Mouse (Mus musculus) cerebellum, adult 8-10 months (tissue): ENCODE measurements around the gene Cd160.

Experiments used
- DNase-seq: peaks from one replicate; pipeline ENCODE4 v3.0.0; 2022

Cd160 gene

DNA sequence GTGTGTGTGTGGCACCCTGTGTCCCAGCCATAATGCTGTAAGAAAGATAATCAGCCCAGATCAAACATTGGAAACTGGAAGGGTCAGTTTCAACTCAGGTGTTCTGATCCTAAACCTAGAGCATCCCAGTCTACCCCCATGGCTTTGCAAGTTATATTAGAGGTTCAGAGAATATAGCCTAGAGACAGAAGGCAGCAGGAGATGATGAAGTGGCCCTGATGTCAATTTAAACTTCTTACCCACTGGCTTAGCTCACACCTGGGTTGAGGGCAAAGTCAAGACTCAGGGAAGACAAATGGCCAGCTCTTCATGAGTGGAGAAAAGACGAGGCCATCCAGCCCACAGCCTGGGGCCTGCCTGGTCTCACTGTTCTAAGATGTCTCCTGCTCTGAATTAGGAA, at the start of gene Cd160, which contains the start of gene Pdzk1:
TSS of gene Cd160 (minus strand) at position 368 of the 400 bp plus-strand sequence.
TSS of gene Pdzk1 (plus strand) at position 301 of the 400 bp plus-strand sequence.
- no peak for DNase-seq

DNA sequence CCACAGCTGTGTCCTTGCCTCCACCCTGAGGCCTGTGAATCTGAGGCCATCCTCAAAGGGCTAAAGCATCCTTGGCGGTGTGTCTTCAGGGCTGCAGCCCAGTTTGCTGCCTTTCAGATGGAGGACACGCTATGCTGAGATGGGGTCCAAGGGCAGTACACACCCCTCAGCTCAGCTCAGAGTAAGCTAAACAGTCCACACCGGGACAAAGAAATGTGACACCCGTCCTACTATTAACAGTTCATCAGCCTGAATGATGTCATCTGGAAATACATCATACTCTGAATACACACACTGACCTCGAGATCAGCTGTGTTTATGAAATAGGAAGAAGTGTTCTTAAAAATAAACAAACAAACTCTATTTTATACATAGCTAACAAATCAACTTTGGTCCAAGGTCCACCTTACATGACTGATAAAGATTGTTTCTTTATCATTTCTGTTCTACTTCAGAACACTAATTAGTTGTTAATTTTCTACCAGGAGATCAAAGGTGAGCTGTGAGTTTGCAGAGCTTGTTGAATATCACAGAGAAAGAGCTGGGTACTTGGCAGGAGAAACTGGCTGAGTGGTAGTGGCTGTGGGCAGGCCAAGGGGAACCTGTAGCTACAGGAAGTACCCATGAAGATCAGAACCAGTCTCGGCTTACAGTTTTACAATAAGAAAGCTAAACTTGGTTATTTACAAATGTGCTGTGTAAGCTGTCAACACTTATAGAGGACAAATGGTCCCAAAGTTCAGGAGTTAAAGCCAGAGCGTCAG, 45.8 kb upstream of the Cd160 start:
- DNase-seq, result no peak

DNA sequence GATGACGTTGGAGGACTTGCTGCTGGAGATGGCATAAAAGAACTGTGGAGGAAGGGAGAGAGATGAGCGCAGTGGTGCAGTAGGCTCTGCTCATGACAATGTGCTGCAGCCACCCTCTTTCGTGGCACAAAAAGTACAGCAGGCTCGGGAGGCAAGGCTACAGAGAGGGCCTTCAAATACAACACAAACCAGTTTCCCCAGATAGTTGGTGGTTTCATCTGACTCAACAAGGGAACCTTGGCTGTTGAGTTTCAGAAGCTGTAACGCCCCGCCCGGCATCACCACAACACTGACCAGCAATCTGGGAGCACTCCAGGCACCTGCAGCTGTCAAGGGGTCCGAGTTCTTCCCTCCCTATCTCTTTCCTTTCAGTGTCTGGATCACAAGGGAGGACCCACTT, 43.4 kb upstream of the Cd160 start:
- DNase-seq, result no peak

DNA sequence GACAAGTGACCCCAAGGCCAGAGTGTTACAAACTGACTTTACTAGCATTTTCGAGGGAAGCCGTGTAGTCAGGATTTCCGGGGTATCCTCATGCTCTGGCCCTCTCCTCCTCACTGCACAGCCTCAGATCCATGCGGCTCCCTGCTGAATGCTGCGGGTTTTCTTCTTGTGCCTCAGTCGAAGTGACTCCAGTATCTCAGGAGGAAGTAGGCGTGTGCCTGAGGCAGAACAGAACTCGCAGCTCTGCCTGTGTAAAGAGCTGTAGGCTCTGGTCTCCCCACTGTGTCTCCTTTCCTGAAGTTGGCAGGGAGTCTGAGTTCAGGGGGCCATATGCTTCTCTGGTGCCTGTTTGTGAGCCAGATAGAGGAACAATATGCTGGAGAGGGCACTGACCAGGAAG, 41.9 kb upstream of the Cd160 start:
- DNase-seq, result no peak

DNA sequence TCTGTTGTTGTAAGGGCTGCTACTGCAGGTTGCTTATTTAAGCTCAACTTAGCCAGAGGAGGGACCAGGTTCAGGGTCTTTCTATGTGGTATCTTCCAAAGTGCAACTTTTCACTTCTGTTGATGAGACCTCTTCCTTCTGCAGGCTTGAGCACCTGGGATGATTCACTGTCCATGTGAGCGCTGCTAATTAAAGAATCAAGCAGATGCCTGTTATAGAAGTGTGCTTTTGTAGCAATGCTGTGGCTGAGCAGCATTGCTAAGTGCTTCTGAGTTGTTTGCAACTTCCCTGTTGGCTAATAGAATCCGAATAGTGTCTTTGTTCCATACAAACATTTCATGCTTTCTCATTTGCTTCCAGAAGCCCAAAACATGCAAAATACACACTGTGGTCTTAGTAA, 41.1 kb upstream of the Cd160 start:
- no peak for DNase-seq

DNA sequence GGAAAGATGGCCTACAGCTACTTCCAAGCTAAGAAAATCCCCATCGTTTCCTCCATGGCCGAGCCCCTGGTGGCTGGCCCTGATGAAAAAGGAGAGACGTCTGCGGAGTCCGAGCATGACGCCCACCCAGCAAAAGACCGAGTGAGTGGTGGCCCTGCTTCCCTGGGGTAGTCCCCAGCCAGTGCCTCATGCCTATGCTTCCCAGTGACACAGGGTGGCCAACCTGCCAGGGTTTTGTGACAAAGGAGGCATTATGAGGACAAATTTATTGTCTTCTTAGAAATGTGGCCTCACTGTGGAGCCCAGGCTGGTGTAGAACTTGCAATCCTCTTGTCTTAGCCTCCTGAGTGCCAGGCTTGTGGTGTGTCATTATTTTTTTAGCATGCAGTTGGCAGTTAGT, 39.9 kb upstream of the Cd160 start:
- DNase-seq, result no peak

DNA sequence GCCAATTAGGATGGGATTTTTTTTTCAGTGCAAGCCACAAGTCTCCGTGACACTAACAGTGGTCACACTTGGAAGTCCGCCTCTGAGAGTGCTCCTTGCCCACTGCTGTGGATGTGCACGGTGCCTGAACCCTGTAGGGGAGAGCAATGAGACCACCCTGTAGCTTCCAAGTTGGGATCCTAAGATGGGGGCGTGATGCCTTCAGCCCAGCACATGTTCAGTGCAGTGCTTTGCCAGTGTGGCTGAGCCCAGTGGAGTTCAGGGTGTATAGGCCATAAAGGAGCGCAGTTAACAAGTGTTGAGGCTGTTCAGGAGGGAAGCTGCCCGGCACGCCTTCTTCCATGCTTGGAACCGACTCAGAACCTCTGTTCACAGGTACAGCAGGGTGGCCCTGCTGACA, 39.4 kb upstream of the Cd160 start:
- no peak for DNase-seq

DNA sequence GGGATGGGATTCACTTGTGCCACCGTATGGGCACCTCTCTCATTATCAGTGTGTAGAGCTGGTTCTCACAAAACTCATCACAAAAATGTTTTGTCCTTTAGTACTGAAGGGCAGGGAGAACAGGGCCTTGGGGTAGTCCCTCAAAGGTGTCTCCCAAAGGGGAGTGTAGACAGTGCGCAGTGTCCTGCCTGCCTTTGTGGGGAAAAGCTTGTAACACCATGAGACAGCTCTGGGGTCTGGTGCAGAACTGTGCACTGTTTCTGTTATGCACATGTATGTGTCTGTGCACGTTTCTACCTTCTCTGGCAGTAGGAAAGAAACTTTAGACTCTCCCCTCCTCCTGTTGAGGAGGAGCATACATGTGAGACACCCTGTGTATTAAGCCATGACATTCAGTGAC, 38.7 kb upstream of the Cd160 start:
- DNase-seq, result no peak

DNA sequence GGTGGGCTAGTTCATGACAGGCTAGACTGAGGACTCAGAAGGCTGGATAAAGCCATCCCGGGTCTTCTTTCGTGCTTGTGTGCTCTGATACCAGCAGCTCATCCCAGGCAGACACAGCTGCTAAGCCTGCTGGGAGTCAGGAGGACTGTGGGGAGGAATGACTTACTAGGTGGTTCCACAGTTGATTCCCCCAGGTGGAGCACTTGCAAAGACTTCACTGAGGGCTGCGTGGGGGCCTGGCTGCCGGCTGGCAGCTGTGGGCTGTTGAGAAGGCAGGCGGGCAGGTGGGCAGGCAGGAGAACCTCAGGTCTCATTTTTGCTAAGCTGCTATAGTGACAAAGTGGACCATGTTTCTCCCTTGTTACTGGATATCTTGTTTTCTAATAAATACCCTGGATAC, 31.3 kb upstream of the Cd160 start:
- DNase-seq, result no peak

DNA sequence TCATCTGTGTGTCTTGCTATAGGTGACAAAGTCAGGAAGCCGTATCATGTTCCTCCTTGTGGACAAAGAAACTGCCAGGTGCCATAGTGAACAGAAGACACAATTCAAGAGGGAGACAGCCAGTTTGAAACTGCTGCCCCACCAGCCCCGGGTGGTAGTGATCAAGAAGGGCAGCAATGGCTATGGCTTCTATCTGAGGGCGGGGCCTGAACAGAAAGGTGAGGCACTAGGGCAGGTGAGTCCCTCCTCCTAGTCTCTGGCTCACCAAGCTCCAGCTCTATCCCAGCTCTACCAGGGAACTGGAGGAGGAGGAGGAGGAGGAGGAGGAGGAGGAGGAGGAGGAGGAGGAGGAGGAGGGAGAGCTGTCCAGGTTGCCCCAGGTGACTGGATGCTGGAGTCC, 26.7 kb upstream of the Cd160 start:
- no peak for DNase-seq

DNA sequence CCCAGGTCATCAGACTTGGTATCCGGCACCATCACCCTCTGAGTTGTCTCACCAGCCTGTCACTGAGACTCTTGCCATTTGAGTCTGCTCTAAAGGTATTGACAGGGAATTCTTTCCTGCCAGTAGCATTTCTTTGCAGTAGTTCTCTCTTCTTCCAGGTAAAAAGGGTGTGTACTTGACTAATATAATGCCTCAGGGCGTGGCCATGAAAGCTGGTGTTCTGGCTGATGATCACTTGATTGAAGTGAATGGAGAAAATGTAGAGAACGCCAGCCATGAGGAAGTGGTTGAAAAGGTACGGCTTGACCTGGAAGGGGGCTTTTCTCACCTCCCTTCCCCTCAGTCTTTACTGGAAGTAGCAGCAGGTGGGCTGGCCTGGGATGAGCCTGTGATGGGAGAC, 25.2 kb upstream of the Cd160 start:
- no peak for DNase-seq

DNA sequence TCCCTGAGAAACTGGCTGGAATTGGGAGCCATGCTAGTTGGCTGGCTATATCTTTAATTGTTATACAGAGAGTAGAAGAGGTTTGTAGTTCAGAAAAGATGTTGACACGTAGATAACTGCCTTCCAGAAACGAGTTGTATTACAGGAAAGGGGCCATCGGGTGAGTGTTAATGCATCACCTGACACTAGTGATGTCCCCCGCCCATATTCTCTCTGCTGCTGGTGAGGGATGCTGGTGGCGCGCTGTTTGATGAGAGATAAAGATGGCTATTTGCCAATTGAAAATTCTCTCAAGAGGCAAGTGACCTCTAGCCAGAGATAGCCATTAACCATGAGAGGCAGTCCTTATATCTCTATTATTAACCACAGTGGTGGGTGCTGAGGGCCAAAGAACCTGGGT, 23.4 kb upstream of the Cd160 start:
- DNase-seq, result no peak

DNA sequence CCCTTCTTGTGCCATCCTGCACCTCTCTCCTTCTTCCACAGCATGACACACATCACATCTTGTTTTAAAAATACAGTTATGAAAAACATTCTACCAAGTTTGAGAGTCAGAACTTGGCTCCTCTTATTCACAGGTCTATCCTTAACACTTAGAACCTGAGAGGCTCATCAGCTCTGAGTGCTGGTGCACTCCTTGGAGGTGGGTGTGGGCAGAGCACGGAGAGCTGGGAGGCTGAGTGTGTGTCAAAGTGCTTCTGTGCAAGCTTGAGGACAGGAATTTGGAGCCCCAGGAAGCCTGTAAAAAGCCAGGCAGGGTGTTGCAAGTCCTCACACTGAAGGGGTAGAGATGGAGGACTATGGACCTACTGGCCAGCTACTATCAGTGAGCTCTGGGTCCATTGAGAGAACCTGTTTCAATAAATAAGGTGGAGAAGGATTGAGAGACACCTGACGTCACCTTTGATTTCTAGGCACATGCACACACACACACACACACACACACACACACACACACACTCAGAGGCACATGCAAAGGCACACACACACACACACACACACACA, 20.1 kb upstream of the Cd160 start:
- DNase-seq, result no peak

DNA sequence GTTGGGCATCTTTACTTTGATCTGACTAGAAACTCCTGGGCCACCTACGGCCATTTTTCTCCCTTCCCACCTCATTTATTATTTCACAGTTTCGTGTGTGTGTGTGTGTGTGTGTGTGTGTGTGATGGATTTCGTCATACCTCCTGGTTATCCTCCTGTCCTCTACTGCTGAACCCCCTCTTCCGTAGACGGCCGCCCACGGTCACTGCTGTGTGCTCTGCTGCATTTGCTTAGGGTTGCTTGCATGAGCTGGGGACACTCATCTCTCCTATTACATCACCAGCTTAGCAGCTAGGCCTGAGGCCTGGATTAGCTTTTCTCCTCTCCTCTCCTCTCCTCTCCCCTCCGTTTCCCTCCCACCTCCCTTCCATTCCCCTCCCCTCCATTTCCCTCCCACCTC, 19.3 kb upstream of the Cd160 start:
- no peak for DNase-seq

DNA sequence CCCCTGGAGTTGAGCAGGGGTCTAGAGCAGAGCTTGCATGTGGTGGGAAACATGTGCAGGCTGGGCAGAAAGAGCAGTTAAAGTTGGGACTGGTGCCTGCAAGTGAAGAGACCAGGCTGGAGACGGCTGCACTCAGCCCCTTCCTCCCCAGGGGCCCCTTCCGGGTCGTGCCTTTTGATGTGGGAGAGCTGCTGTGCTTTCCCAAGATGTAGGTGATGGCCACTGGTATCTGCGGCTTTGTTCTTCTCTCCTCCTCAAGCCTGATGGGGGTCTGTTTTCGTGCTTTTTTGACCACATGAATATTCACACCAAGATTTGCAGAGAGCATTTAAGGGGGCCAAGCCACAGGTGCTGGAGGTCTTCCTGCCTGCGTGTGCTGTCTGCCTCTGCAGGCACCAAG, 18.5 kb upstream of the Cd160 start:
- no peak for DNase-seq

DNA sequence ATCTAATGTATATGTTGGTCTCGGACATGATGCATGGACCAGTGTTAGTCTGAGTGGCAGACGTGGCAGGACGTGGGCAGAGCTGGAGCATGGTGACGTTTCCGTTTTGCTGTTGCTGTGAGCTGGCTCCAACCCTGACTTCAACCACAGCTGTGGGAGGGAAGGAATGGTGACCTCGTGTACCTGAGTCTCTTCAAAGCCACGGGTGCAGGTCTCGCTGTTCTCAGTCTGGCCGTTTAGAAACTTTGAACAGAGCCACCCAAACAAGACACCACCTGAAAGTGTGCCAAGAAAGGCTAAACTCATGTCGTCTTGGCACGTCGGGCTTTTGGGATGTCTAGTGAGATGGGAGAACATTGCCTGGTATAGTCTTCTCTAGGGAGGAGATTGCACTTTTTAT, 17.8 kb upstream of the Cd160 start:
- no peak for DNase-seq

DNA sequence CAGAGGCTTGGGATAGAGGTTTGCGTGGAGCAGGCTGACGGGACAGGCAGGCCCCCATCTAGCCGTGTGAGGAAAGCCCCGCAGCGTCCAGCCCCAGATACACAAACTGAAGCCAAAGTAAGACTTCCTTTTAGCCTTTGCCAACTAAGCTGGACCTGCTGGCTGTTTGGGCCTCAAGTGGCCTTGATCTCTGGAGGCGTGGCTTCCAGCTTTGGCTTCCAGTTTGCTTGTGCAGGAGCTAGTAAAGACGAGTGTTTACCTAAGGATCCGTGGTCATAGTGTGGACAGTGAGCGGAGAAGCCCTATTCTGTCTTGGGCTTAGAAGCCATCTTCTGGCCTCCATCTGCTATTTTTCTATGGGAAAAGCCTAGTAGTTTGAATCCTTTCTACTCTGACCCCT, 16.7 kb upstream of the Cd160 start:
- no peak for DNase-seq

DNA sequence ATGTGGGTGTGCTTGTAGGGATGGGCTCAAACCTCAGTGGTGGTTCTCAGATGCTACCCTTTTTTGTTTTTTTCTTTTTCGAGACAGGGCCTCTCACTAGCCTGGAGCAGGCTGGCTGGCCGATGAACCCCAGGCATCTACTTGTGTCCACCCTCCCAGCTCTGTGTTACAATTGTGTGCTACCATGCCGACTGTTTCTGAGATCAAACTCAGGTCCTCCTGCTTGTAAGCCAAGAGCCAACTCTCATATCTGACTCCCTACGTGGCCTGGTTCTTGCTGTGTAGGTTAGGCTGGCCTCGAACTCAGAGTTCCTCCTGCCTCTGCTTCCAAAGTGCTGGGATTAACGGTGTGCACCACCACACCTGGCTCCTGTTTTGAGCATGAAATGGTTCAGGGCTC, 16.0 kb upstream of the Cd160 start:
- no peak for DNase-seq

DNA sequence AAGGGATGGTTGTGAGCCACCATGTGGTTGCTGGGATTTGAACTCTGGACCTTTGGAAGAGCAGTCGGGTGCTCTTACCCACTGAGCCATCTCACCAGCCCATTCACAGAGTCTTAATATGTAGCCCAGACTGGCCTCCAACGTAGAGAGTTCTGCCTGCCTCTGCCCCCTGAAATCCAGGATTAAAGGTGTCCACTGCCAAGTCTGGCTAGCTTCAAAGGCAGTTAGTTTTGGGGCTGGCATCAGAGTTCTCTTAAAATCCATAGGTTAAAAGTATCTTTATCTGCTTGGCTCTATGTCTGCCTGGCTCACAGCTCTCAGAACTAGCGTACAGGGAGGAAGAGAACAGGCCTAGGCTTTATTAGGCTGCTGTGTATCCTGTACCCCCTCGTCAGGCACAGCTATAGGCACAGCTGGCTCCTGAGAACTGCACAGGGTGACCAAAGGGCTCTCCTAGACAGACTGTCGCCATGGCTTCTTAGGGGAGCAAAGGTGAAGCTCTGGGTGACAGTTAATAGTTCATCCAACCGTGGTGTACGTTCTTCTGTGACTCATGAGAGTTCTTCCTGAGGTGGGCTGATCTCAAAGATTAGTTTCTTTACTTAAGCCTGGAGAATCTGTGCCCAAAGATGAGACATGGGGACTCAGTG, 10.0 kb upstream of the Cd160 start:
- no peak for DNase-seq

DNA sequence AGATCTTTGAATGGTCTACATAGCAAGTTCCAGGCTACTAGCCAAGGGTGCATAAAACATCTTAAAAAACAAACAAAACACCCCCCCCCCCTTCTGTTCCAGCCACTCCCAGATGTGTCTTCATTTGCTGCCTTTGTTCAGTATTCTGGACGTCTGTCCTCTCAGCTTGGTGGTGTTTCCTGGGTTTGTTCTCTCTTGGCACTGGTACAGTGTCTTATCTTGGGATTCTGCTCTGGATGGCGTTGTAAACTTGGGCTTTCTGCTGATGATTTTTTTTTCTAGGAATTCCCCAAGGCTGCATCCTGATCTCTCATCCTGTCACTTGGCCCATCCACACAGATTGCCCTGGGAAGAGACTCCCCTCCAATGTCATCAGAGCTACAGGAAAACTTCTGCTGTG, 7.3 kb upstream of the Cd160 start:
- no peak for DNase-seq

DNA sequence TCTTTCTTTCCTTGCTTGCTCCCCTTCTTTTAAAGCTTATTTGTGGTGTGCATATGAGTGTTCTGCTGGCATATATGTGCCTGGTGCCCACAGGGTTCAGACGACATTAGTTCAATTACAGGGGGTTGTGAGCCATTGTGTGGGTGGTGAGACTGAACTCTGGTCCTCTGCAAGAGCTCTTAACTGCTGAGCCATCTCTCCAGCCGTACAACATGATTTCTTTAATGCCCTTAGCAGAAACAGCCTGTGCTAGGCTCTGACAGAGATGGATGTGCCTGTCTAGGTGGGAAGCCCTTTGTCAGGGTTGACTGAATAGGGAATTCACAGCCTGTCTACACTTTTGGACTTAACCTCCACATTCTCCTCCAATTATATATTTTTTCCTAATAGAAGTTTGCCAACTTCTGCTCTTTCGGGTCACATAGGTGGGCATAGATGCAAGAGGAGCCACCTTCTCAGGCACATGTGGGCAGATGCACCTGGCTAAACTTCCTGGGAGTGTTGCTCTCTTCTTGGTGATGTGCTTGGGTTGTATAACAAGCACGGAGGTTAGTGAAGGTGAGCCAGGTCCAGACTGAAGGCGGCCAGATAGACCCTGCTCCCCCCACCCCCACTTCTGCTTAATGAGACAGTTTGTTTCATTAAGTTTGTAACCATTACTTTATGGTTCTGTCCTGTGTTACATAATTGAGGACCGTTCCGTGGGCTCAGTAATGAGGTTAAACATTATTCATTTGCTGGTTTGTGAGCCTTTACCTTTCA, 5.6 kb upstream of the Cd160 start:
- no peak for DNase-seq

DNA sequence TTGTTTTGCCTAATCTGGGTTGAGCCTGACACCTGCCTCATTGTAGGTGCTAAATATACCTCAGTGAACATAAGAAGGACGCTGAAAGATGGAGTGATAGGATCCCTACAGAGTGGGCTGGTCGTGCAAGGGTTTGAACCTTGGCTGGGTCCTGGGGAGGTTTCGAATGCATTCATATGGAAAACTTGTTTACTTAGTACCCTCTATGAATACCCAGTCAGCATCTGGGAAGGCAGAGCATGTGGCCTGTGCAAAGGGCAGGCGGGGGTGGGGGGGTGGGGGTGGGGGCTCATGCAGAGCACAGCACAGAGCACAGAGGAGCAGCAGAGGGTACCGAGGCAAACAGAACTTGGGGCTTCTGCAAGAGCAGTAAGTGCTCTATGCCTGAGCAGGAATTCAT, 3.8 kb upstream of the Cd160 start:
- DNase-seq, result no peak

DNA sequence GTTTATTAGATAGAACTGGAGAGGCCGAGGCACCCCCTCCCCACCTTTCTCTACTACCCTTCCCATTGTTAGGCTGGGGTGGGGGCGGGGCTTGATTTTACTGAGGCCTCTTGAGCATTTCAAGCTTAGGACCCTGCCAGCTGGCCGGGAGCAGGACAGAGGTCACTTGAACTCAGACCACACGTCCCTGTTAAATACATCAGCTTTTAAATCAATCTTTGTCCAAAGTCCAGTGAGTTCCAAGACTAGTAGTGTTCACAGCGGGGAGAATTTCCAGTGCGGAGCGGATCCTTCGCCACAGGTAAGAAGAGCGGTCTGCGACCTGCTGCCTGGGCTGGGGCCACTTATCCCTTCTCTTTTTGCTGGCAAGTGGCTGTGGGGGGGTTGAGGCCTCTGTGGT, 705 bp upstream of the Cd160 start:
- no peak for DNase-seq
